Mouse (Mus musculus): ENCODE results near the gene Cadm1. TPM values are rescaled to one million over a fixed set of nuclear protein-coding genes. Genes with fewer than 3 reads are reported as not detected.

The Cadm1 gene
- total RNA-seq, 2 experiments from 2014 or later, result 4.2 to 8.0 TPM

DNA sequence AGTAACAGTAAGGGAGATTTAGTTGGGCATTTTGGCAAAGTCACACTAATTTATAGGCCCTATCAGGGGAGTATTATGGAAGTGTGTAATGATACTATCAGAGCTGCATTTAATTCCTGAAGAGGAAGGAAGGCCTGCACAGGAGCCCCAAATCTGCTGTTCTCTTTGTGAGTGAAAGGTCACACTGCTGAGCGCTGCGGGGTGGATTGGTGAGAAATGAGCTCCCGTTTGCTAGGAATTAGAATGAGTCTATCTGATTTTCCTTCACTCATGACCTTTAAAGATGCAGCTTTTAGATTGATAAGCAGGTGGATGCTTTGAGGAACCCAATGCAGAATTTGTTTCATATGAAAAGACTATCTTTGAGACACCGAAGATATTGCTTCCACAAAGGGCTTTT is 208.8 kb downstream of the Cadm1 start:
- no peak for DNase-seq (ENCODE audit: low spot score)

DNA sequence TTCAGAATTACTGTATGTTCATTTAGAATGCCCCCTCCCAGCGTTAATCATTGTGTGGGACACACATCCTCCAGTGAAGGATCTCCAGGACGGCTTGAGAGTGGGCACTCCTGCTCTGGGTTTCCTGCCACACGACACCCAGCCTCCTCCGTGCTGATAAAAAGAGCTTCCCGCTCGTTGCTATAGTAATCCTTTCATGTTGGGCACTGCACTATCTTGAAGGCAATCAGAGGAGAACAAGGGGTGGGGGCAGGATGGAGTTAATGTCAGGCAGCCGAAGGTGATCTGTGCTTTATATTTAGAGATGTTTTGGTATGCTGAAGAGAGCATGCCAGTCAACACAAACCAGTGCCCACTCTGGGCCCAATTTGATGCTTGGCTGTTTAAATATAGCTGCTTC is 209.3 kb downstream of the Cadm1 start:
- DNase-seq (ENCODE audit: low spot score), result no peak

DNA sequence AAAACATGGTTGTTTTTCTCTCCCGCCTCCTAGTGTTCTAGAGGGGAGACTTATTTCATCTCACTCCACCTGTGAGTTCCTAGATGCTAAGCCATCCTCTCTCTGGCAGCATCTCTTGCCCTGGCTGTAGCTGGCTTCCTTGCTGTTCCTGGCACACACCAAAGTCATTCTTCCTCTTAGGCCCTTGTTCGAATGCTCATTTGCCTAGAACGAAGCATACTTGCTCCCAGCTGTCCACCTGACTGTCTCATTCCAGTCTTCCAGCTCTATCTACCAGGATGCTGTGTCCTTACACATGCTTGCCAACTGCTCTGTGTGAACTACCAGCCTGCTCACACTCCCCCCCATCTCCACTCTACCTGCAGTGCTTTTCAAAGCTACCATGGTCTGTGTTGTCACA is 211.8 kb downstream of the Cadm1 start:
- DNase-seq (ENCODE audit: low spot score), result no peak

DNA sequence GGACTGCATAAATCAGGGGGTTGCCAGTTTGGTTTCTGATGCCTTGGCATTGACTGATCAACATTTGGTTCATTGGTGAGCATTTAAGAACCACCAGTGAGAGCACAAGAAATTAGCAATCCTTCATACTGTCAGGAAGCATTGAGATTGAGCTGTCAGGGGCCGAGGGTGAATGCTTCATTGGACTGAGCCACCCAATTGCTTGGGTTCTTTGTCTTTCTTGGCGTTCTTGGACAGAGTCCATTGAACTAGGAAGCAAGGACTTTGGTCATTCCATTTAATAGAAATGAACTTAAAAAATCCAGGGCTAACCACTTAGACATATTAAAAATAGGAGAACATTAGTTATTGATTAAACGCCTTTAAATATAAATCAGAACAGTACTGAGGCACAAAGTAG is 214.9 kb downstream of the Cadm1 start:
- DNase-seq (ENCODE audit: low spot score), result no peak

DNA sequence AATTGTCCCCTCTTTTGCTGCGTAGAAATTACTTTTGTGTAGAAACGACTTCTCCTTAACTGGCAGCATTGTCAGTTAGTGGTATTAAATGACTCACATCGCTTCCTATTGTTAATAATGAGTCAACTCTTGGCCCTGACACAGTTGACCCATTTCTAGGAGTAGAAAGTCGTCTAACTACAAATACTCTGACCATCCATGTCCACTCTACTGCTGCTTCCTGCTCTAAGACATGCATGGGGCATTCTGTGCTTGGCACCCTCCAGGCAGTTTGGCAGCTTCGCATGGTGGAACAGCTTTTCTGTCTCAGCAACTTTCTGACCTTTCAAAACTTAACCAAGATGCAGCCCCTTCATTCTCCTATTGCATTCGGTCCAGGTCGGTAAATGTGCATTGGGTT is 215.7 kb downstream of the Cadm1 start:
- peak; percentile 16 for DNase-seq (ENCODE audit: low spot score)

DNA sequence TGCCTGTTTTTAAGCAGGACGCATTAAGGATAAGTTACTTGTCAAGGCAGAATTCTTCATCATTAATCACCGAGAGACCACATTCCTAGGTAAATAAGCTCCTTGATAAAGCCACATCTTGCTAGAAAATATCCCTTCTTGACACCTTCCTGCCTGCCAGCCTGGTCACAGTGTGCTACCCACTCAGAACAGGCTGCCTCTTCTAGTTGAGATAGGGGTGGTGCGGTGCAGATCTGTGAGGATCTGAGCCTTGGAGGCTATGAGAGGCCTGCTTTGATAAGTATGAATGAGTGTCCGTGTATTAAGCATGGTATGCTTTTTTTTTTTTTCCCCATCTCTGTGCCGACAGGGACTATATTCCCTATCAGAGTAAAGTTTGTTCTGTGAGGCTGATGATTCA is 219.2 kb downstream of the Cadm1 start:
- no peak for DNase-seq (ENCODE audit: low spot score)

DNA sequence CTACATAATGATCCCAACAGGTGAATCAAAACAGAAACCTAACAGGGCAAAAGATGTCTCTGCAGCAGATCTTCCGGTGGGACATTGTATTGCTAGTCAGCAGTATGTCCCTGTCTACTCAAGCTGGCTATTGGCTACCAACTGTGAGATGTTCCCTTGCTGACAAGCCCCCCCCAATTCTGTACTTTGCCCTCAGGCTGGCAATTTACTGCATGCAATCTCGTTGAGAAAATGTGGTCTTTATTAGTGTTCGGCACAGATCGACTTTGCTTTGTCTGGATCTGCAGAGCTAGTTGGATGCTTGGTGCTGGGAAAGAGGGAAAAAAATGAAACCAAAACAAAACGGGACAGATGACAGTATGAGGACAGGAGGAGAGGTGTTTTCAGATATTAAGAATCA is 222.5 kb downstream of the Cadm1 start:
- DNase-seq (ENCODE audit: low spot score), result no peak

DNA sequence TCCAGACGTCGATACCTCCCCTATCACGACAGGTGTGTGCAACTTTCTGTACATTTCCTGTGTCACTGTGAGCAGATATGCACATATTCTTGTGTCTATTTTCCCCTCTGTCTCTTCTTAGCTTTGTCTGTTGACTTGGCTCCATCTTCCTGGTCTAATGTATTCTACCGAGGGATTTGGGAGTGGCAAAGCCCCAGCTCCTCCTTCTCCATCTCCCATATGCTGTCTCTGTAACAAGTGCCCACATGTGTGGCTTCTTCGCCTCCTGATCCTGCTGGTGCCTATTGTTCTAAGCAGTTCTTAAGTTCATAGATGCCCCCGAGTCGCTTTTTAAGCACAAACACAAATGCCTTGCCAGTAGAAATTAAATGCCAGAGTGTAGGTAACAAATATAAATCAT is 223.2 kb downstream of the Cadm1 start:
- no peak for DNase-seq (ENCODE audit: low spot score)

DNA sequence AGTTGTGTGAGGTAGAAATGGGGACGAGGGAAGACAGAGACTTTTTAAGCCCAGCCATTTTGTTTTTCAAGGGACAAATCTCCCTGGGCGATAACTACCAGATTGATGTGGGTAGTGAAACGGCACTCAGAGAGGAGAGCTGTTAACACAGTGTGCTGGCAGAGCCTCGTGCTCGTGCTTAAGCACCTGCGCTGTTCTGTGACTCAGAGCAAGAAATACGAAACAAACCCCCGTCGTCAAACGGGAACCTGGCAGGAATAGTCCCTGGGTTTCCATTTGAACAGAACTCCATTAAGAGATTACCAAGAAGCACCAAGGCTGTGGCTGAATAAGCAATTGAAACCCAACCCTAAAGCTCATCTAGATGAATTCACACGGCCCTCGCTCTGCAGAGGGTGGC is 225.1 kb downstream of the Cadm1 start:
- peak; percentile 16 for DNase-seq (ENCODE audit: low spot score)

DNA sequence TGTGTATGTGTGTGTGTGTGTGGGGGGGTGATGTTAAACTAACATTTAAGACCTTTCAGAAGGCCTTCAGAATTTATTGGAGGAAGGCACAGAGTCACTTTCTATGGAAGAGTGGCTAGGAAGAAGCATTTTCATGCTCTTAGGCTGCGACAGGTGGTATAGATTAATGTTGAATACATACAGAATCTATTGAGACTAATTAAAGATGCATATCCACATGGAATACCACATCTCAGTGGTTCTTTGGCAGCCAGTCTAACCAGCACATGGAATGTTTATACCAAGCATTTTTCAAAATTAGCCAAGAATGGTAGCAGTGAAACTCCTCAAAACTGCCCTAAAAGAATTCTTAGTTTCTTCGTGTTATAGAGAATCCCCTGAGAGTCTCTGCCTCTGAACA is 227.8 kb downstream of the Cadm1 start:
- DNase-seq (ENCODE audit: low spot score), result no peak

DNA sequence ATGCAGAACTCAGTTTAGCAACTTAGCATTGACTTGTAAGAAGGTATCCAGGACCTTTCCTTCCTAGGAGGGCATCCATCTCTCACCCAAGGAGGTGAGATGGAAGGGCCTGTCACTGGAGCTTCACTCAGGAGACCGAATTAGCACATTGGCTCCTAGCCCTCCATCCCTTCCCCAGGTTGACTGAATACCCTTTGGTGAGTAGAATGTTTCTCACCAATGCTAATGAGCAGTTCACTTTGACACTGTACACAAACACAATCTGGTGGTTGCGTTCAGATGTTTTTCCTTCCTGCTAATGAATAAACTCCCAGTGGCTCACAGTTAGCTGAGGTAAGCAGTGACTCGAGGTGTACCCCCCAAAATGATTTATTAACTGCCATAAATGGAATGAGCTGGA is 228.3 kb downstream of the Cadm1 start:
- no peak for DNase-seq (ENCODE audit: low spot score)

DNA sequence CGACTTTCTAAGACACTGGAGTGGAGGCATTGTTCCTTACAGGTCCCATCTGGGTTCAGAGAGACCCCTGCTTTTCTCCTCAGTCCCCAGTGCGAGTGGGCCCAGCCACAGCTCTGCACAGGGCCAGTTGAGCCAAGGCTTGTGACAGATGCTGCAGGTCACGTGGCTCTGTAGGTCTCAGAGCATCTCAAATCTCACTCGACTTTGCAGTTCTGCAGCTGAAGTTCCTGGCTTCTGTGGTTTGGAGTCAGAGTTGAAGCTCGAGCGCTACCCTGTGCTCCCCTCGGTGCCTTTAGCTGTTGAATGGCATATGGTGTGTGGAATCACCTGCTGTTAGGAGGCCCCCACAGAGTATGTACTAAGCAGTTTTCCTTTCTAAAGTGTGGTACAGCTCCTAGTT is 229.8 kb downstream of the Cadm1 start:
- peak; percentile 36 for DNase-seq (ENCODE audit: low spot score)

DNA sequence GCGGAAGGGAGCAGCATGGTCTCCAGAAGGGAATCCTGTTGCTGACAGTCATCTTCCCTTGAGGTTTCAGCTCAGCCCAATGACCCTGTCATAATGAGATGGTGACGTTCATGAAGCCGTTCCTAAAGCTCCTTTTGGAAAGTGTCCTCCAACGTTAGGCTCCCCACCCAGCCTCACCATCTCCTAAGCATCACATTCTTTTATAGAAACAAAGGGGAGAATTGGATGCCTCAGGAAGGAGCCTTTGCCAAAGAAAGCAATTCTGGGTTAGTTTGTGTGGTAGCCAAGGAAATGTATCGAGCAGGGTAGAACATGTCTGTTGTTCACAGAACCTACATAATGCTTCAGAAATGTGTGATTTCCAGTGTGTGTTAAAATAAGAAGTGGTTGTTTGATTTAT is 231.6 kb downstream of the Cadm1 start:
- DNase-seq (ENCODE audit: low spot score), result no peak

DNA sequence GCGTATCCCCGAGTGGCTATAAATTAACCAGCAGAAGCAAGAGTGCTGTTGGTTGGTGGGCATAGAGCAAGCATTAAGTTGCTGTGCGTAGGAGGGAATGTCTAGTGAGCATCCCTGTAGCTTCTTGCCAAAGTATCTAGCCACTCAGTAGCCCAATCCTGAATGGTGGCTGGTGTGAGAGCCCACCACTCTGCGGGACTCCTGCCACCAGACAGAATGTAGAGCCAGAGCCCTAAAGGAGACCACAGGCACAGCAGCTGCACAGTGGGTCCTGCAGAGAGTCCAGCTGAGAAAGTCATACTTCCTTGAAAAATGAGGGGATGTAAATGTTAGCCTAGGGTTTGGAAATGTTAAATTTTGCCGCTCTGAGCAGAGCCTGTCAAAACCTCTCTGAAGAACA is 232.9 kb downstream of the Cadm1 start:
- DNase-seq (ENCODE audit: low spot score), result no peak

DNA sequence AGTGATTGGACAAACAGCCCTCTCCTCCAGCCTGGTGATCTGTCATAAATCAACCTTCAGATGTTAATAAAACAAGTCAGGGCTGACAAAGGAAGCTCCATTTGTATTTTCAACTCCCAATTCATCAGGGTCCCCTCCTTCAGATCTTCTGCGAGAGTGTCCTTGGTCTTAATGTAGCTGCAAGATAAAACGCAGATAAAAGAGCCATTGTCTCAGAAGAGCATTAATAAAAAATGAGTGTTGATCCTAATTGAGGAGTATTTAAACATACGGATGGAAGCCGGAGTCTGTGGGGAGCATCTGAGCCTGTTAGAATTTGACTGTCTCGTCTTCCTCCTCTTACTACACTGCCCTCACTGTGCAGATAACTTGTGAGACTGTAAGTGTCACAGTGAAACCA is 234.9 kb downstream of the Cadm1 start:
- DNase-seq (ENCODE audit: low spot score), result no peak

DNA sequence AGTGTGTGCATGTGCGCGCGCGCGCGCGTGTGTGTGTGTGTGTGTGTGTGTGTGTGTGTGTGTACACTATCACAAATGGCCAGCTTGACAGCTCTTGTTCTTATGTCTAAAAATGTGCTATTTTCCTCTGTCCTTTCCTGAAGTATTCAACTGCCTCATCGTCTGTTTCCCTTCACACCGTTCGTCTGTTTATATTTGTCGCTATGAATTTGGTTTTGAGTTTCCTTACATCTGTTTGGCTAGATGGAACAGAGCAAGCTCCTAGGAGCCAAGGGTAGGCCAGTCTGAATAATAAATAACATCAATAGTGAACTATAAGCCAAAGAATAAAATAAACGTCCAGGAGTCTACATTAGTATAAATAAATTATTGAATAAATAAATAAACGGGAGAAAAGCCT is 235.3 kb downstream of the Cadm1 start:
- no peak for DNase-seq (ENCODE audit: low spot score)

DNA sequence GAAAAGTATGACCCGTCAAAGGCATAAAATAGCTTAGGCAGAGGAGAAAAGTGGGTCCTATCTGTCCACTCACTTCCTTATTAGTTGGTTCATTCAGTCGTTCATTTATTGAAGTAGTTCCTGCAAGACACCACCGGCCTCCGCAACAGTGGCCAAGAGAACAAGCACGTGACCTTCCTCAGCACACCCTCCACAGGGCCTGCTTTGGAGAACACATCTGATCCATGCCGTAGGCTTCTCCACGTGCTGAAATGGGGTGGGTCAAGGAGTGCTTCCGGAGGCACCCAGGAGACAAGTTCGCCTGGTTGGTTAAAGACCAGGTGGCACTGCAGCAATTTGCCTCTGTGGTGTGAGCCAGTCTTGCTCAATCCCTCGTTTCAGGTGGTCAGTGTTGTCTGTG is 236.4 kb downstream of the Cadm1 start:
- DNase-seq (ENCODE audit: low spot score), result no peak

DNA sequence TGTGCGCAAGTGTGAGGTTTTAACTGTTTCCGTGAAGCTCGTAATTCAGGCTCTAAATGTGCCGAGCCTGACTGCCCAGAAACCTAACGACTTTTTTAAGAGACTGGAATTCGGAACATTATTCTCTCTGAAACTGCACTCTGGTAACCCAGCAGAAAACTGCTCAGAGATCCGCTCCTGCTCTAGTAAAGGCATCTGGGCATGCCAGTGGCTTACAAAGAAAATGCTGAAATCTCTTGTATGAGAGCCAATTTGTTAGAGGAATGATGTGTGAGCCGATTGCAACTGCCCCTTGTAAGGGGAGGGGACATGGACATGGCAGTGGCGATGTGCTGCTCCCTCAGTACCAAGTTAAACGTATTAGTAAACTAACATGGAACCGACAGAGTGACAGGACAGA is 240.9 kb downstream of the Cadm1 start:
- no peak for DNase-seq (ENCODE audit: low spot score)

DNA sequence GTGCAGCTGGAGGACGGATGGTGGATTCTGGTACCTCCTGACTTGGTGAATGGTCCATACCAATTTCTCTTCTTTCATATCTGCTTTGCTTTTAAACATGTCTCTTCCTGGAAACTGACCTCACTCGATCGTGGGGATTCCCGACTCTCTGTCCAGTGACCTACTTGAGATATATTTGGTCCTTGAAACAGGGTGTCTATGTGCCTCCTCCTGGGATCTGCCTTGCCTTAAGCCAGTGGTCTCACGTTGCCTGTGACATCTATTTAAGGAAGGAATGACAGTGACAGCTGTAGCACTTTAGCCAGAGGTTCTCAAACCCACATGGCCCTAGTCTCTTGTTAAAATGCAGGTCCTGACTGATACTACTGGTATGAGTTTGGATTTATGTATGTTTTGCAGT is 242.0 kb downstream of the Cadm1 start:
- DNase-seq (ENCODE audit: low spot score), result peak; percentile 73

DNA sequence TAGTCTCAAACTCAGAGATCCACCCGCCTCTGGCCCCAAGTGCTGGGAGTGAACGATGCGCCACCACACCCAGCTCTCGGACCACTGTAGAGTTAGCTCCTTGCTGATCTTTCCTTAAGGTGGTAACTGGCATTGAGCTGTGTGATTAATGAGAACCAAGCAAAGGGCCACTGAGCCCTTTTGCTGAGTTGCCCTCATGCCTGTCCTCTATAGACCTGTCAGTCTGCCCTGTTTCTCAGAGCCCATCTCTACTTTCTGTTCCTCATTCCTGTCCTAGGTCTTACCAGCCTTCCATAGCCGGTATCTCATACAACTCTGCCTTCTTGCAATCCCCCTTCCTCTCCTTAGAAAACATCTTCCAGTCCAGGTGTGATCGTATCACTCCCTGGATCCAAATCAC is 242.8 kb downstream of the Cadm1 start:
- peak; percentile 23 for DNase-seq (ENCODE audit: low spot score)

DNA sequence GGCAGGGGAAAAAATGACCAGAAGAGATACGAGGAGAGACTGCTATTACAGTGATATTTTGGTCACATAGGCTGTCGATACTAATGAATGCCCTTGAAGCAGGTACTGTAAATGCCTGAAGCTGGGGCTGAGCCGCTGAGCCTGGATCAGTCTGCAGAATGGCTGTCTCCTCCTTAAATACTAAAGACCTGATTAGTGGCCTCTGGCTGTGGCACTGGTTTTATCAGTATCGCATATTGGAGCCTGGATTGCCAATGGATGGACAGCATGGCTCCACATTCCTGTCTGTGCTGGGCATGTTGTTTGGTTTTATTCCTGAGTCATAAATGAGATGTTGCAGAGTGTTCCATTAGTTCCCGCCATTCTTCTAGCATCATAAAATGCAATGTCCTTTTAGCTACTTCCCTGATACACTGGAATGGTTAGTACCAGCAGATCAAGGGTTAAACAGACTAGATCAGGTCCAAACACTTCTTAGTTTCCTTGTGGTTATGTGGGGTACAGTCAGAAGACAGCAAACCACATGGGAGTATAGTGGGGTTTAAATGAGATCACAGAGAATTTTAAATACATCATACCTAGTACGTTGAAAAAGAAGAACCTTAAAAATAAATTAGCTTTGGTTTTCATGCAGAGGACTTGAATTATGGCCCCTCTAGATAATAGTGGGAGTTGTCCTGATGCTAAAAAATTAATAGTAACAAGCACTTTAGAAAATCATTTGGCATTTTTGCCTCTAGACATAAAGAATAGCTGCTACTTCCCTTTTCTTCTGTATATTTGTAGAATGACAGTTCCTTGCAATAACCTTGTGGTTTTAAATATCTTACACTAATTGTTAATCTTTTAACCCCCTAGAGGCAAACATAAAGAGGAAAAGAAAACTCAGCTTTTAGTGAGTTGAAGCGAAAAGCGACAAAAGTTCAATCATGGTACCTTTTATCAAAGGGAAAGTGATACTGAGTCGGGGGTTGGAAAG is 247.3 kb downstream of the Cadm1 start:
- DNase-seq (ENCODE audit: low spot score), result no peak

DNA sequence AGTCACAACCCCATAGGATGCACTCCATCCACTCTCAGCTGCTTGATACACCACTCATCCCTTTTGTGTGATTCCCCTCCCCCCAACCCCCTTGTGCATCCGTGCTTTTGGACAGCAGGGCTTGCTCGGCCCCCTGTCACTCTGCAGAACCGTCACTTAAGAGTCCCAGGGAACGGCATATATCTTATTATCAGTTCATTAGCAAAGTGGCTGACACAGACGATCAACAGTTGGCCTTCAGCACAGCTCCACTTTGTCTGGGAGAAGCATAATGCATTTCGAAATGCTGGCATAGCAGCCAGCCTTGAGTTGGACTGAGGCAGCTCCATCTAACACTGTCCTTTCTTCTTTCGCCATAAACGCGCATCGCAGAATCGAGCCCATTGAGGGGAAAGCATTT is 248.5 kb downstream of the Cadm1 start:
- DNase-seq (ENCODE audit: low spot score), result no peak

DNA sequence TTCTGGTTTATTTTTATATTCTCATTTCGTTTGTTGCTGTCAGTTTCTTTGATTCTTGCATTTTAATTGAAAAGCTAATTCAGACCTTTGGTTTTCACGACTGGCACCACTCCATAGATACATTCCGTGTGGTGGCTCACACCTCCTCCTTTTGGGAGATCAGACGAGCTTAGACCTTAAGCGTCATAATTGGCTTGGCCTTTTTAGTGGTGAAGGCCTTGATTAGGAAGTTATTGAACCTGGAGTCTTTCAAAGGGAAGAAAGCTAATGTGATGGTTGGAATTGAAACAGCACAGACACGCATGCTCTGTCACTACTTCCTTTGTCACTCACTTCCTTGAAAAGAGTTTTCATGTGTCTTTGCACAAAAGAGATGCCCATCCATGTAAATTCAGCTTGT is 249.3 kb downstream of the Cadm1 start:
- no peak for DNase-seq (ENCODE audit: low spot score)

DNA sequence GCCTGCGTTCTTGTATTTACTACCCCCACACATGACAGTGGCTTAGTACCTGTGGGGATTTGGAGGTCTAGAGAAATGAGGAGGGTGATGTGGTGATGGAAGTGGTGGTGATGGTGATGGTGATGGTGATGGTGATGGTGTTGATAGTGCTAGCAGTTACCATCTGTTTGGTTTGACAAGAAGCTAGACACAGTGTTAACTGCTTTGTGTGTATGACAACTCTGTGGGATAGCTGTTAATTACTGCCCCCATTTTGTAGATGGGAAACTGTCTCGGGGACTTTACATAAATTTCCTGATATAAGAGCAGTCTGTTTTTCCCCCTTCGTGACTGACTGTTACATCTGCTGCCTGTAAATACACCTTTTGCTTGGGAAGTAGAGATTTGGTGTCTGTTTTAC is 256.7 kb downstream of the Cadm1 start:
- no peak for DNase-seq (ENCODE audit: low spot score)

Data from gastrocnemius, adult 18-20 months (tissue).